Mouse (Mus musculus) hindbrain, embryonic 12.5 days (tissue): ENCODE results near the gene Klk1b4. TPM values are rescaled to one million over a fixed set of nuclear protein-coding genes. Genes with fewer than 3 reads are reported as not detected.
"Not testable (repeated sequence)": the region's sequence is repeated elsewhere in the genome, so short reads cannot be mapped to it uniquely, and the experiment has no call there.

Source experiments
- ATAC-seq: fragments of 200-750 bp; cut with Nextera tagmentation; 2 replicates; pipeline ENCODE4 v1.8.0; 2017; ENCODE audit warnings: moderate TSS enrichment; ENCODE audit not compliant: low FRiP score
- H3K27ac ChIP-seq: fragments of 300-500 bp; sonication (generic); 2 replicates; pipeline ENCODE4 v1.5.1; 2016; ENCODE audit warnings: mild to moderate bottlenecking
- H3K27me3 ChIP-seq: fragments of 300-500 bp; sonication (generic); 2 replicates; pipeline ENCODE4 v1.6.1; 2016; ENCODE audit warnings: mild to moderate bottlenecking
- H3K36me3 ChIP-seq: fragments of 300-500 bp; sonication (generic); 2 replicates; pipeline ENCODE4 v1.6.1; 2016; ENCODE audit warnings: mild to moderate bottlenecking
- H3K4me1 ChIP-seq: fragments of 300-500 bp; sonication (generic); 2 replicates; pipeline ENCODE4 v1.6.1; 2016
- H3K4me2 ChIP-seq: fragments of 300-500 bp; sonication (generic); replicated peaks from 2 replicates; pipeline ENCODE4 v1.6.1; 2016; ENCODE audit warnings: mild to moderate bottlenecking
- H3K4me3 ChIP-seq: fragments of 300-500 bp; sonication (generic); 2 replicates; pipeline ENCODE4 v1.5.1; 2016; ENCODE audit warnings: mild to moderate bottlenecking
- H3K9ac ChIP-seq: fragments of 300-500 bp; sonication (generic); 2 replicates; pipeline ENCODE4 v1.6.1; 2016; ENCODE audit warnings: mild to moderate bottlenecking, moderate library complexity
- H3K9me3 ChIP-seq: fragments of 300-500 bp; sonication (generic); replicated peaks from 2 replicates; pipeline ENCODE4 v1.6.1; 2016; ENCODE audit warnings: mild to moderate bottlenecking
- WGBS: fragments of 180-500 bp; shearing (Covaris S2); methylation state at CpG from one replicate; pipeline ENCODE4 v1.1.7; 2016; 5-methylcytosine and 5-hydroxymethylcytosine counted together
- polyA plus RNA-seq: library from polyadenylated mRNA; unstranded; fragments of >200 nt; fragmentation: Nextera tagmentation; extraction: Ambion mirVana; gene quantifications from 2 replicates; pipeline ENCODE4 v1.2.1, GENCODE M21; 2016

Klk1b4 gene
- not detected in 2 replicates for polyA plus RNA-seq

DNA sequence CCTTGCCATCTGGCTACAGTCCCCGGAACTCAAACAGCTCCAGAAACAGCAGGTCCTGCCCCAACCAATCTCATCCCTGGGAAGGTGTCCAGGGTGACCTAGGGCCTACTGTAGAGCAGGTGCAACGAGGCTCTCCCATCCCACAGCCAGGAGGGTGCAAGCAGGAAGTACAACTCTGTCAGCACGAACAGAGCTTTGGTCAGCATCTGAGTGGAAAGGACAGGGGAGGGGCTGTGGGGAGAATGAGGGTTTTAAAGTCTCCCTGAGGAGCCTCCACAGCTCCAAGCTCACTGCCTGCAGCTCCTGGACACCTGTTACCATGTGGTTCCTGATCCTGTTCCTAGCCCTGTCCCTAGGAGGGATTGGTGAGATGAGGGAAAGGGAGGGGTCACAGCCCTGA is at the start of gene Klk1b4:
TSS of gene Klk1b4 (plus strand) at position 301 of the 400 bp plus-strand sequence.
- H3K36me3 ChIP-seq, H3K9me3 ChIP-seq, H3K4me2 ChIP-seq, H3K4me1 ChIP-seq, H3K27ac ChIP-seq, ATAC-seq, H3K9ac ChIP-seq, H3K27me3 ChIP-seq, H3K4me3 ChIP-seq: not testable (repeated sequence)
- 58% methylated on average over 3 of the region's 3 CpGs for WGBS

DNA sequence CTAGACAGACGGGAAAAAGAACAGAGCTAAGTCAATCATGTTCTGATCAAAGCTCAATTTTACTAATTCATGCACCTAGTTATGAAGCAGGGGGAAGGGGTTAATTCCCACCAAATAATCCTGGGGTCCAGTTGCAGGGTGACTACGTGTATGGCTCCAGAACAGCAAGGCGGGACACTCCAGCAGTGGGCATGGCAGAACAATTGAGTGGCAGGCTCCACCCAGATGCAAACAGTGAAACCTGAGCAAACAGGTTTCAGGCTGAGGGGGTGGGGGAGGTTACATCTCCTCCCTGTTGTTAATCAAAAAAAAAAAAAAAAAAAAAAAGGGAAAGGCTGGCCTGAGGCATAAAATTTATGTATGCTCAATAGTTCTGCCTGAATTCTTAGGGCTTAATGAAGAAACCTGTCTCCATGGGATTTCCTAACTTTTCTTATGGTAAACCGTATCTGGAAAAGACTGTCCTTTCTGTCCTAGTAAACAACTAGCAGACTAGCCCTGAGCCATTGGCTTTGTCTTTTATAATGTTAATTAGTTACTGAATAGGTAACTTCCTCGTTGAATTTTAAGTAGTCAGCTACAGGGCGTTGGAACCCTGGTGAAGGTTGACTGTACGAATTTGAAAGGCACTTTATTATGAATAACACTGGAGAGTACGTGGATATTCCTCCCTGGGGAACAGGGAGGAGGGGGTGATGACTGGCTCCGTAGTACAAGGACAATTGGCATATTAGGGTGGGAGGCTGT is 27.8 kb upstream of the Klk1b4 start:
- no peak for ATAC-seq
- WGBS = 55% methylated on average over 9 of the region's 9 CpGs
- no peaks in the 10 kb centered on the region for H3K27me3 ChIP-seq

DNA sequence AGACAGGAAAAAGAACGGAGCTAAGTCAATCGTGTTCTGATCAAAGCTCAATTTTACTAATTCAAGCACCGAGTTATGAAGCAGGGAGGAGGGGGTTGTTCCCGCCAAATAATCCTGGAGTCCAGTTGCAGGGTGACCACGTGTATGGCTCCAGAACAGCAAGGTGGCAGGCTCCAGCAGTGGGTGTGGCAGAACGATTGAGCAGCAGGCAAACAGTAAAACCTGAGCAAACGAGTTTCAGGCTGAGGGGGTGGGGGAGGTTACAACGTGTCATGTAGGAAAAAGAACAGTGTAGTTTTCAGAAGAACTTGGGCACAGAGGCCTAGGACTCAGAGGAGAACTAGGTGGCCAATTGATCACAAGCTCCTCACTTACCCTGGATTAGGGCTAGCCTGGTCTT is 20.7 kb upstream of the Klk1b4 start:
- H3K4me3 ChIP-seq, H3K9ac ChIP-seq, H3K9me3 ChIP-seq, ATAC-seq, H3K4me2 ChIP-seq, H3K27me3 ChIP-seq, H3K4me1 ChIP-seq, H3K36me3 ChIP-seq, H3K27ac ChIP-seq: not testable (repeated sequence)
- WGBS = 75% methylated on average over 8 of the region's 8 CpGs

More for the DNA sequence above, 27.8 kb upstream of the Klk1b4 start:
- Histone ChIP-seq H3K4me1 (no peaks in the 10 kb centered on the region), H3K4me2 (no peak overlapping the region), H3K36me3 (no peaks in the 10 kb centered on the region), H3K9me3 (no peaks in the 10 kb centered on the region), H3K4me3 (no peak overlapping the region), H3K9ac (no peak overlapping the region), H3K27ac (no peak overlapping the region)

DNA sequence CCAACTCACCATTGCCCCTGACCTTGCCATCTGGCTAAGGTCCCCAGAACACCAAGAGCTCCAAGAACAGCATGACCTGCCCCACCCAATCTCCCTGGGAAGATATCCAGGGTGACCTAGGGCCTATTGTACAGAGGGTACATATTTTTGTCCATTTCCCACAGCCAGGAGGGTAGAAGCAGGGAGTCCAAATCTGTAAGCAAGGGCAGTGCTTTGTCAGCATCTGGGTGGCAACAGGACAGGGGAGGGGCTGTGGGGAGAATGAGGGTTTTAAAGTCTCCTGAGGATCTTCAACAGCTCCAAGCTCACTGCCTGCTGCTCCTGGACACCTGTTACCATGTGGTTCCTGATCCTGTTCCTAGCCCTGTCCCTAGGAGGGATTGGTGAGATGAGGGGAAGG is 19.3 kb upstream of the Klk1b4 start, which contains the start of gene Klk1b24:
TSS of gene Klk1b24 (plus strand) at position 301 of the 400 bp plus-strand sequence.
- not testable (repeated sequence) for H3K27ac ChIP-seq, H3K36me3 ChIP-seq, H3K4me3 ChIP-seq, H3K4me1 ChIP-seq, H3K27me3 ChIP-seq, ATAC-seq, H3K9me3 ChIP-seq, H3K4me2 ChIP-seq, H3K9ac ChIP-seq

DNA sequence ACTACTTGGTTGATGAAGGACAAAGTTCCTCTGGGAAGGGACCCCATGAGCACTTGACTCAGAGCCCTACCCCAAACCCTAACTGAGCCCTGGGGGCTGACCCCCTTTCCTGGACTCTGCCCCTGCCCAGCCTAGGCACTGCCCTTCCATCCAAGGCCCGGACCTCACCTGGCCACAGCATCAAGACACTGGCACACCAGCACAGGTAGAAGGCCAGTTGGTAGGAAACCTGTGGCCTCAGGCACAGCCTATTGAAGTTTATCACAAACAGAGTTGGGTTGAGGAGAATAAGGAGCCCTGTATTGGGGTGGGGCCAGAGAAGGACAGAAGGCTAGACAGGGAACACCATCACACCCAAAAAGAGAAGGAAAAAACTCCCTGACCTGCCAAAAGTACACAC is 13.8 kb upstream of the Klk1b4 start:
- not testable (repeated sequence) for H3K4me1 ChIP-seq, H3K4me3 ChIP-seq, H3K9ac ChIP-seq, ATAC-seq, H3K27me3 ChIP-seq, H3K9me3 ChIP-seq, H3K36me3 ChIP-seq, H3K27ac ChIP-seq, H3K4me2 ChIP-seq
- WGBS = 81% methylated on average over 1 of the region's 1 CpGs

DNA sequence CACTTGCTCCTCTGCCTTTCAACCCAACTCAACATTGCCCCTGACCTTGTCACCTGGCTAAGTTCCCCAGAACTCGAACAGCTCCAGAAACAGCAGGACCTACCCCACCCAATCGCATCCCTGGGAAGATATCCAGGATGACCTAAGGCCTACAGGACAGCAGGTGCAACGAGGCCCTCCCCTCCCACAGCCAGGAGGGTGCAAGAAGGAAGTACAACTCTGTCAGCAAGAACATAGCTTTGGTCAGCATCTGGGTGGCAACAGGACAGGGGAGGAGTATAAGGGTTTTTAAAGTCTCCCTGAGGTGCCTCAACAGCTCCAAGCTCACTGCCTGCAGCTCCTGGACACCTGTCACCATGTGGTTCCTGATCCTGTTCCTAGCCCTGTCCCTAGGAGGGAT is 9.3 kb upstream of the Klk1b4 start, which contains the start of gene Klk1b3:
TSS of gene Klk1b3 (plus strand) at position 301 of the 400 bp plus-strand sequence.
- Histone ChIP-seq H3K27ac (no peak within 1 kb of the TSS), H3K4me2 (no peak within 1 kb of the TSS), H3K9me3 (no peaks in the 10 kb centered on the region), H3K27me3 (no peaks in the 10 kb centered on the region), H3K9ac (no peak within 1 kb of the TSS), H3K4me1 (no peaks in the 10 kb centered on the region), H3K36me3 (no peaks in the 10 kb centered on the region), H3K4me3 (no peak within 1 kb of the TSS)
- ATAC-seq = no peak
- WGBS = 80% methylated on average over 3 of the region's 3 CpGs

DNA sequence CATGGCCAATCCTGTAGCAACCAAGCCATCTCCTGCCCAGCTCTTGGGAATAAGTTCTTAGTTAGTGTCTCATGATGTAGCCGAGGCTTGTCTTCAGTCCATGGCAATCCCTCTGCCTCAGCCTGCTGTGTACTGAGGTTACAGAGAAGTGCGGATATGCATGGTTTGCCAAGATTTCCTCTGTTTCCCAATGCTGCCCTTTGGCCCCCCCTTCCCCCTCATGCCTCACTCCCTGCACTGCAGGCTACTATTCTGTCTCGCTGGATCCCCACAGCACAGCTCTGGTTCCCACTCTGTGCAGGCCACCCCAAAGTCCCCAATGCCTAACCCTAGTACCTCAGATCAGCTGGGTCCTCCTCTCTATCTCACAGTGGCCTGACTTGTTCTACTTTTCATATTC is 1.1 kb downstream of the Klk1b4 start:
- 78% methylated on average over 3 of the region's 3 CpGs for WGBS
- Histone ChIP-seq H3K9me3 (no peaks in the 10 kb centered on the region), H3K4me1 (no peaks in the 10 kb centered on the region), H3K9ac (no peak overlapping the region), H3K27me3 (no peaks in the 10 kb centered on the region), H3K4me2 (no peak overlapping the region), H3K4me3 (no peak overlapping the region), H3K27ac (no peak overlapping the region), H3K36me3 (no peaks in the 10 kb centered on the region)
- no peak for ATAC-seq

DNA sequence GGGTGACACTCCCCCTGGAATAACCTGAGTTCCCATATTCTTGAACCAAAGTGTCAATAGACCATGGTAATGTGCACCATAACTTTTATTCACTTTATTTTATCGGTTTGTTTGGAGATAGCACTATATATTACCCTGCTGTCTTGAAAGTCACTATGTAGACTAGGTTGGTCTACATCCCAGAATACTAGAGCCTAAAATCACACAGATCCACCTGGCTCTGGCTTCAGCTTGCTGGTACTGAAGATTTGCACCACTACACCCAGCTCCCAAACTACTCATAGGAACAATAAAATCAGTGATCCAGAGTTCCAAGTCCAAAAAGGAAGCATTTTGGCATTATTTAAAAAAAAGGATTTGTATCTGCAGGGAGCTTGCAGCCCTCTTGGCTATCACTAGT is 8.4 kb downstream of the Klk1b4 start, which contains the start of gene Klk1b5:
TSS of gene Klk1b5 (plus strand) at position 301 of the 400 bp plus-strand sequence.
- Histone ChIP-seq H3K36me3 (no peaks in the 10 kb centered on the region), H3K4me3 (no peak within 1 kb of the TSS), H3K4me1 (no peaks in the 10 kb centered on the region), H3K9me3 (no peaks in the 10 kb centered on the region), H3K27ac (no peak within 1 kb of the TSS), H3K9ac (no peak within 1 kb of the TSS), H3K27me3 (no peaks in the 10 kb centered on the region; the same call in 1 of the 2 replicates), H3K4me2 (no peak within 1 kb of the TSS)
- WGBS = 81% methylated on average over 1 of the region's 1 CpGs
- no peak for ATAC-seq

DNA sequence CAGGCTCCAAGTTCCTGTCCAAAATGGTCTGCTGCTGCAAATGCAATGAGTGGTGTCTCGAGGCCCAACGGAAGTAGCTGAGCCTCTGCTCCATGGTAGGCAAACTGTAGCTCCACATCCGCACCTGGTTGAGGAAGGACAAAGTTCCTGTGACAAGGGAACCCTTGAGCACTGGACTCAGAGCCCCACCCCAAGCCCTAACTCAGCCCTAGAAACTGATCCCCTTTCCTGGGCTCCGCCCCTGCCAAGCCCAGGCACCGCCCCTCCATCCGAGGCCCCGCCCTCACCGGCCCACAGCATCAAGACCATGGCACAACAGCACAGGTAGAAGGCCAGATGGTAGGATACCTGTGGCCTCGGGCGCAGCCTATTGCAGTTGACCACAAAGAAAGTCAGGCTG is 14.4 kb downstream of the Klk1b4 start:
- not testable (repeated sequence) for H3K4me2 ChIP-seq, H3K27me3 ChIP-seq, H3K4me3 ChIP-seq, H3K4me1 ChIP-seq, H3K9me3 ChIP-seq, H3K27ac ChIP-seq, ATAC-seq, H3K9ac ChIP-seq, H3K36me3 ChIP-seq
- WGBS = 70% methylated on average over 8 of the region's 10 CpGs

DNA sequence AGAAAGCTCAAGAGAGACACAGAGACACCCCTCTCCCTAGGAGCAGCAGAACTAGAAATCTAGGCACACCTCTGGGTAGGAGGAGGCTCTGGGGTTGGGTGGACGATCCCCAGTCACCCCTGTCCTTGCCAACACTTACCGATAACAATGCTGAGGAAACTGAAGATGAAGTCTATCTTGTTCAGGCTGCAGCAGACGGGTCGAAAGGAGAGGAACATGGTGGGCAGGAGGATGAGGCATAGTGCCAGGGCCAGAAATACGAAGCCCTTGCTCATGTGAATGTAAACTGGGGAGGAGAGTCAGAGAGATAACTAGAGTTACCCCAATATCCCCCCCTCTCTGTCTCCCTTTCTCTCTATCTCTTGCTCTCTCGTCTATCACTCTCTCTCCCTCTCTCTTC is 15.1 kb downstream of the Klk1b4 start:
- H3K4me3 ChIP-seq, H3K9ac ChIP-seq, H3K27me3 ChIP-seq, H3K36me3 ChIP-seq, H3K27ac ChIP-seq, H3K4me1 ChIP-seq, H3K9me3 ChIP-seq, ATAC-seq, H3K4me2 ChIP-seq: not testable (repeated sequence)
- WGBS = 88% methylated on average over 6 of the region's 6 CpGs

DNA sequence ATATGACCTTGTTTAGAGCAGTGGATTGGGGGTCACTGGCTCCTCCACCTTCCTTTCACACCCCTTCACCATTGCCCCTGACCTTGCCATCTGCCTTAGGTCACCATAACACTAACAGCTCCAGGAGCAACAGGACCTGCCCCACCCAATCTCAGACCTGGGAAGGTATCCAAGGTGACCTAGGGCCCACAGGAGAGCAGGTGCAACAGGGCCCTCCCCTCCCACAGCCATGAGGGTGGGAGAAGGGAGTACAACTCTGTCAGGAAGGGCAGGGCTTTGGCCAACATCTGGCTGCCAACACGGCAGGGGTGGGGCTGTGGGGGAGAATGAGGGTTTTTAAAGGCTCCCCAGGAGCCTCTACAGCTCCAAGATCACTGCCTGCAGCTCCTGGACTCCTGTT is 17.8 kb downstream of the Klk1b4 start, which contains the start of gene Klk1:
TSS of gene Klk1 (plus strand) at position 285 of the 400 bp plus-strand sequence.
- no peak within 1 kb of the TSS for H3K9ac ChIP-seq
- no peak within 1 kb of the TSS for H3K27ac ChIP-seq
- no peaks in the 10 kb centered on the region for H3K27me3 ChIP-seq
- ATAC-seq = no peak
- H3K4me1 ChIP-seq = no peaks in the 10 kb centered on the region
- H3K4me2 ChIP-seq = no peak within 1 kb of the TSS
- no peaks in the 10 kb centered on the region for H3K36me3 ChIP-seq
- WGBS = 38% methylated on average over 1 of the region's 1 CpGs
- no peaks in the 10 kb centered on the region for H3K9me3 ChIP-seq
- no peak within 1 kb of the TSS for H3K4me3 ChIP-seq

DNA sequence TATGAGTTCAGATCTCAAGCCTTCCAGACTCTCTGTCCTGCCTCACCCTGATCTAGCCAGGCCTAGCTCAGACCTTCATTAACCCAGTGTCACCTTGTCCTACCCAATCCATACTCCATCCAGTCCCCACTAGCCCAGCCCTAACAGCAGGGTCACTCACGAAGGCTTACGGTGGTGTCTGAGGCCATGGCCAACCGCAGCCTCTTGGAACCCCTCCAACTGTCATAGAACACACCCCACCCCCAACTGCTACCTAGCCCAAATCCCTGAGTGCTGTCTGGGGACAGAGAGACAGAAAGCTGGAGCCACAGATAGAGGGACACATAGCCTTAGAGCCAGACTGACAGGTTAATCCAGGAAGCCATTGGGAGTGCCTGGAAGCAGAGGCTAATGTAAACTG is 28.7 kb downstream of the Klk1b4 start, which contains the start of gene Gm36864:
TSS of gene Gm36864 (plus strand) at position 269 of the 400 bp plus-strand sequence.
- Histone ChIP-seq H3K9me3 (no peaks in the 10 kb centered on the region), H3K4me1 (no peaks in the 10 kb centered on the region), H3K4me3 (no peak within 1 kb of the TSS), H3K27ac (no peak within 1 kb of the TSS), H3K27me3 (0 out of 2 replicates have a peak, but pooled peaks cover 2% of the 10 kb centered on the region), H3K36me3 (no peaks in the 10 kb centered on the region), H3K9ac (no peak within 1 kb of the TSS), H3K4me2 (no peak within 1 kb of the TSS)
- WGBS = 81% methylated on average over 3 of the region's 3 CpGs
- no peak for ATAC-seq

DNA sequence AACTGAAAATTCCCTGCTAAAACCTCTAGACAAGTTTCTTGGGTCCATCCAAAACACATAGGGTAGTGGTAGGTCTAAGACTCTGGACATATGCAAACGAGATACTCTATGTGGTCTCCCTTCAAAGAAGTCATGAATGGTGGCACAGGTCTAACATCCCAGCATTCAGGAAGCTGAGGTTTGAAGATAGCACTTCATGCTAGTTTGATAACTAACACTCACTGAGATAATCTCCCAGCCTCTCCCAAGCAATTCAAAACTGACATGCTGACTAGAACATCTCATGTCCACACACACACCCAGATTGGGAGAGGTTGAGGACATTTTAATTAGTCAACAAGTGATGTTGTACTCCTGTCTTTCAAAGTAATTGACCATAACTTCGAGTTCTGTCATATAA is 32.7 kb downstream of the Klk1b4 start:
- Histone ChIP-seq H3K27ac (no peak overlapping the region), H3K9me3 (0 out of 2 replicates have a peak, but pooled peaks cover 2% of the 10 kb centered on the region), H3K36me3 (no peaks in the 10 kb centered on the region), H3K27me3 (no peaks in the 10 kb centered on the region), H3K4me2 (no peak overlapping the region), H3K4me1 (no peaks in the 10 kb centered on the region), H3K9ac (no peak overlapping the region), H3K4me3 (no peak overlapping the region)
- 57% methylated on average over 2 of the region's 2 CpGs for WGBS
- ATAC-seq = no peak
